Mouse (Mus musculus): ENCODE measurements around the gene Lmtk2.

Lmtk2 gene

GRCm38 (mm10) chr5:144100149-144100935 lies at the start of gene Lmtk2:
Gene Lmtk2, plus strand, starts transcription at chr5:144100436.
- peak; percentile 95 for DNase-seq (ENCODE audit: low spot score in 2 of 2)

- no peak for DNase-seq (ENCODE audit: low spot score in 2 of 2)
These were observed 49.0 kb upstream of the Lmtk2 start for GRCm38 (mm10) chr5:144051268-144051667.

GRCm38 (mm10) chr5:144053450-144053849 lies 46.8 kb upstream of the Lmtk2 start:
- no peak for DNase-seq (ENCODE audit: low spot score in 2 of 2)

- no peak for DNase-seq (ENCODE audit: low spot score in 2 of 2)
These were observed 45.9 kb upstream of the Lmtk2 start for GRCm38 (mm10) chr5:144054340-144054739.

- no peak for DNase-seq (ENCODE audit: low spot score in 2 of 2)
These were observed 36.1 kb upstream of the Lmtk2 start for GRCm38 (mm10) chr5:144064093-144064492.

- no peak for DNase-seq (ENCODE audit: low spot score in 2 of 2)
These were observed 34.2 kb upstream of the Lmtk2 start for GRCm38 (mm10) chr5:144066036-144066435.

- no peak for DNase-seq (ENCODE audit: low spot score in 2 of 2)
These were observed 30.2 kb upstream of the Lmtk2 start for GRCm38 (mm10) chr5:144070064-144070463.

- no peak for DNase-seq (ENCODE audit: low spot score in 2 of 2)
These were observed 29.0 kb upstream of the Lmtk2 start for GRCm38 (mm10) chr5:144071249-144071648.

- no peak for DNase-seq (ENCODE audit: low spot score in 2 of 2)
These were observed 22.7 kb upstream of the Lmtk2 start for GRCm38 (mm10) chr5:144077541-144077940.

- no peak for DNase-seq (ENCODE audit: low spot score in 2 of 2)
These were observed 19.4 kb upstream of the Lmtk2 start for GRCm38 (mm10) chr5:144080886-144081285.

- DNase-seq (ENCODE audit: low spot score in 2 of 2): no peak
These were observed 18.2 kb upstream of the Lmtk2 start for GRCm38 (mm10) chr5:144082006-144082405.

- no peak for DNase-seq (ENCODE audit: low spot score in 2 of 2)
These were observed 16.7 kb upstream of the Lmtk2 start for GRCm38 (mm10) chr5:144083521-144083920.

GRCm38 (mm10) chr5:144084271-144084670 lies 16.0 kb upstream of the Lmtk2 start:
- DNase-seq (ENCODE audit: low spot score in 2 of 2): no peak

- DNase-seq (ENCODE audit: low spot score in 2 of 2): no peak
These were observed 14.5 kb upstream of the Lmtk2 start for GRCm38 (mm10) chr5:144085696-144086095.

GRCm38 (mm10) chr5:144086494-144086893 lies 13.7 kb upstream of the Lmtk2 start:
- no peak for DNase-seq (ENCODE audit: low spot score in 2 of 2)

GRCm38 (mm10) chr5:144088354-144088753 lies 11.9 kb upstream of the Lmtk2 start:
- DNase-seq (ENCODE audit: low spot score in 2 of 2): no peak

- DNase-seq (ENCODE audit: low spot score in 2 of 2): no peak
These were observed 4.7 kb upstream of the Lmtk2 start for GRCm38 (mm10) chr5:144095461-144095970.

GRCm38 (mm10) chr5:144097902-144098639 lies 2.2 kb upstream of the Lmtk2 start:
- no peak for DNase-seq (ENCODE audit: low spot score in 2 of 2)

- no peak for DNase-seq (ENCODE audit: low spot score in 2 of 2)
These were observed 1.7 kb upstream of the Lmtk2 start for GRCm38 (mm10) chr5:144098640-144098929.

- no peak for DNase-seq (ENCODE audit: low spot score in 2 of 2)
These were observed 712 bp downstream of the Lmtk2 start for GRCm38 (mm10) chr5:144100948-144101347.

GRCm38 (mm10) chr5:144105070-144105469 lies 4.8 kb downstream of the Lmtk2 start:
- no peak for DNase-seq (ENCODE audit: low spot score in 2 of 2)

GRCm38 (mm10) chr5:144105471-144106129 lies 5.4 kb downstream of the Lmtk2 start:
- DNase-seq (ENCODE audit: low spot score in 2 of 2): no peak

GRCm38 (mm10) chr5:144106130-144106510 lies 5.9 kb downstream of the Lmtk2 start:
- DNase-seq (ENCODE audit: low spot score in 2 of 2): no peak

Data from natural killer cell, adult 2 months (primary cell).